Mouse (Mus musculus): ENCODE results near the gene Fadd. TPM values are rescaled to one million over a fixed set of nuclear protein-coding genes. Genes with fewer than 3 reads are reported as not detected.

Gene Fadd
- total RNA-seq, 2 experiments from 2014 or later: 2.1 to 2.3 TPM

DNA sequence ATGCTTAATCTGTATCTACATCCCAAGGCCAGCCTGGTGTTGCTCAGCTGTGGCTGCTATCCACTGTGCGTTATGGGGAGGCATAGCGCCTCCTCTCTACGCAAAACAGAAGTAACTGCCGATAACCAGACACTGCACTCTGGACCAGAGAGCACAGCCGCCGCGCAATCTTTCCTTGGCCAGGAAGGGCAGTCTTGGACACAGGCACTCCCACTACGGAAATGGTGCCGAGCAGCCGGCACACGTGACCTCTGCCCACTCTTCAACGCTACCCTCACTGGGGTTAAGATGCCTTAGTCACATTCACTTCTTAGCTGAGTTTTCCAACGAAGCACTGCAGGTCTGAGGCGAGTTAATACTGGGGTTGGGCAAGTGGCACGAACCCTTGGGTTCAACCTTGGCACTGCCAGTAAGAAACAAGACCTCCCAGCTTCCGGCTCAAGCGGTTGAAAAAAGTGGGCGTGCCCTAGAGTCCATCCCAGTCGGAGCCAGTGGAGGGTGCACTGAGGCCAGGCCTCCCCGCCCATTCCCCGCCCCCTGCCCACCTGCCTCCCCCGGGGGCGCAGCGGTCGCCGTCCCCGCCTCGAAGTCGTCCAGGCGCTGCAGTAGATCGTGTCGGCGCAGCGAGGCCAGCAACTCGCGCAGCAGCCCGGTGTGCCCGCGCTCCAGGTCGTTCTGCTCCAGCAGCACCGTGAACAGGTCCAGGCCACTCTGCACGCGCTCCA, 542 bp downstream of the Fadd start:
- DNase-seq (ENCODE audit: low spot score): peak; percentile 79

DNA sequence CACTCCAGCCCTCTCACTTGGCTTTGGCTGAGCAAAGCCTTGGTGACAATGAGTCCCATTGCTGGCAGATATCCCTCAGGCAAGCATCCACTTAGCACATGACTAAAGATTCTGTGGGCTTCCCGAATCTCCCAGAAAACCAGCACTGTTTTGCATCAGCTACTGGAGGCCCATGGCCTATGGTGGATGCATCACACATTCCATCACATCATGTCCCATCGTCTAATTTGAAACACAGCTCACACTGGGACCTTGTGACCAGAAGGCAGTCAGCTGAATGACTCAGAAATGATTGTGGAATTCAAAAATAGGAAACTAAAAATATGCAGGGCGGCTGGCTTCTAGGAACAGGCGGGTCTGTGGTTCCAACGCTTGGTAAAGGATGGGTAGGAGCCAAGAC, 4.4 kb downstream of the Fadd start:
- DNase-seq (ENCODE audit: low spot score): no peak

DNA sequence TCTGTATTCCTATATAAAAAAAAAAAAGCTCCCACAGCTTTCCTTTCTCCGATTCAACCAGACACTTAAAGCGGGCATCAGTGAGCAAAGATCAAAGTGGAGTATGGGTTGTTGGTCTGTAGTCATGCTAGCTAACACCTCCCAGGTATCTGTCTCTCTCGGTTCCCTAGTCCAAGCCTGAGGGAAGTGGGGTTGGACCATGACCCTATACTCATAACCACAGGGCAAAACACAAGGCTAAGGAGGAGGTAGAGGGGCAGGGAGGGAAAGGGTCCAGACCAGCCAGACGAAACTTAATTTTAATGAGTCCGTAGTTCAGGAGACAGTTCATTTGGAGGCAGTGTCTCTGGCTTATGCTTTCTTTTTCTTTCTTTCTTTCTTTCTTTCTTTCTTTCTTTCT, 10.0 kb downstream of the Fadd start:
- DNase-seq (ENCODE audit: low spot score): no peak

DNA sequence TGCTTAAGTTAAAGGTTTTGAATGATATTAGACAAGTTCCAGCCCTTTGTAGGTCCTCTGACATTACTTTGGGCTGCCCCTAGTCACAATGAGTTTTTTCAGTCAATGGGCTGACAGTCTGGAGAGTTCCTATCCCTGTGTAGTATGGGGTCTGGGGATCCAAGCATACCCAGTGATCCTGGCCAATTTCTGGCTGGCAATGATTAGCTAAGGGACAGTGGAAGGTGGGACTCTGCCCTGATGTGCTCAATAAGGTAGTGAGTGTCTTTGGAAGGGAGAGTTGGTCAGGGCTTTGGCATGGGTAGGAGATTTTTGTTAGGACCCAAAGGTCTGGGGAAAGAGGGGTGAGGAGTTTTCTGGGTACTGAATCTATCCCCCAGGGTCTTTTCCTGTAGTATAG, 10.7 kb downstream of the Fadd start:
- no peak for DNase-seq (ENCODE audit: low spot score)

DNA sequence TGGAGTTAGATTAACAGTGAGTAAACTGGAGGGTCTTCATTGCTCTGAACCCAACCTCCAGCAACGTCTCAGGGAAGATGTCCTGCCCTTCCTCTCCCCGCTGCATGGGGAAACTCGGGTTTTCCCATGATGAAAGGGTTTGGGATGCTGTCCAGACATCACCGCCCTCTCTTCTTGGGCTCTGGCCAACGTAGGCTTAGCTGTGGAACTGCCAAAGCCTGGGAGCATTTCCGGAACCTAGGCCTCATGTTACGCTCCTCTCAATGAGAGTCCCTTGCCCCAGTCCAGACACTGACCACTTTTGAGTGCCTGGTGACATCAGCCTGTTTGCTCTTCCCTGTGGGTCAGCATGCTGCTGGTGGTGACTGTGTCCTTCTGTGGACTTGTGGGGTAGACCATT, 12.8 kb downstream of the Fadd start:
- peak; percentile 71 for DNase-seq (ENCODE audit: low spot score)

DNA sequence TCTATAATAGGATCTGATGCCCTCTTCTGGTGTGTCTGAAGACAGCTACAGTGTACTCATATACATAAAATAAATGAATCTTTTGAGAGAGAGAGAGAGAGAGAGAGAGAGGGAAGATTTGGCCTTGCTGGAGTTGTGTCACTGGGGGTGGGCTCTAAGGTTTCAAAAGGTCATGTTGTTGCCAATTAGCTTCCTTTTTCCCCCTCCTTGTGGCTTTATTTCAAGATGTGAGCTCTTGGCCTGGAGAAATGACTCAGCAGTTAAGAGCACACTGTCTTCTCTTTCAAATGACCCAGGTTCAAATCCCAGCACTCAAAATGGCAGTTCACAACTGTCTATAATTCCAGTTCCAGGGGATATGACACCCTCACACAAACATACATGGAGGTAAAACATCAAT, 14.2 kb downstream of the Fadd start:
- DNase-seq (ENCODE audit: low spot score): no peak

DNA sequence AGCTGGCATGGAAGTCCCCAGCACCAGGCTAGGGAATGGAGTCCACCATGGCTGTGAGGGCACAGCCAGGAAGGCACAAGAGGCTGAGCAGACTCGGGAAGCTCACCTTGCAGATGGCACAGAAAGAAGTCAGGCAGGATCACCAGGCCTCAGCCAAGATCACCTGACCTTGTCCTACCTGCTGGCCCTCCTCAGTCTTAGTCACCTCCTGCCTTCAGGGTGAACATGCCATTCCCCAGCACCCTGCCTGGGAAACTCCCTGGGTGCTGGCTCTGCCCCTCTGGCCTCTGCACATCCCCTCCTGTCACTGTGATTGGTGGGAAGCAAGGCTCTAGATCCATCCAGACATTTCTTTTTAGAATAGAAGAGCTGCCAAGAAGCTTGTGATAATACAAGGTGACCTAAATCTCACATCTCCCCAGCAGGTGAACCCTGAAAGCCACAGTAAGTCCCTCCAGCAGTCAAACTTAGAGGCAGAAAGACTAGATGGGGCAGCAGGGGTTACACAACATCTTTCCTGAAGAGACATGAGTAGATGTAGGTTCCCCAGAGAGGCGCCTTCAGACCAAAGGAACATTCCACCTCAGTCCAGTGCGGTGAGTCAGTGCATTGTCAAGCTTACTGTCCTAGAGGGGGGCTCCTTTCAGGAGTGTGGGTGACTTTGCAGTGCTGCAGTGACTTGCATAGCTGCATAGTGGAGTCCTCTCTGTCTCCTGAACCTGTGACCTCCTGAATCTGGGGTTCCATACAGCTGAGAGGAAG, 15.2 kb downstream of the Fadd start:
- DNase-seq (ENCODE audit: low spot score): no peak

DNA sequence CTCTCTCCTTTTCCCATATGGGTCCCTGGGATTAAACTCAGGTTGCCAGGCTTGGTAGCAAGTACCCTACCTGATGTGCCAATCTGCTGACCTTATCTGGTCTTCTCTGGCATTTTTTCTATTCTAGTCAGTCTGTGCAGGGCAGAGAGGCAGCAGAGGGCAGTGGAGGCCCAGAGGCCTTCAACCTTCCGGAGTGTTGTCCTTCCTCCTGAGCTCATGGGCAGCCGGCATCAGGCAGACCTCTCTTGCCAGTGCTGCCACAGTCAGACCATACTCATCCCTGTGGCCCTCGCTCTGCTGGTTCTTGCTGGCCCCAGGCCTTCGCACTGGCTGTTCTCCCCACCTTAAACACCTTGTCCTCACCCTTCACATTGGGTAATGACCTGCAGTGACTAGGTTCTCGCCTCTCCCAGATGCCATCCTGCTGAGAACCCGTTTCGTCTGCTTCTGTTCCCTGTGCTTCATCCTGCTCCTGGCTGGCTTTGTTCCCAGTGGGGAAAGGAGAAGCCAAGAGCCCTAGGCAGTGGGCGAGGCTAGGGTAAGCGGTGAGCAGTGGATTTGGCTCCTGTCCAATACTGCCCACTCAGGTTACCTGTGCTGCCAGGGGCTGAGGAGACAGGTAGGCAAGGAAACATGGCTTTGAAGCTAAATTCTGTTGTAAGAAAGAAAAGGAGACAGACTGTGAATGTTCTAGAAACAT, 18.7 kb downstream of the Fadd start:
- DNase-seq (ENCODE audit: low spot score): no peak

DNA sequence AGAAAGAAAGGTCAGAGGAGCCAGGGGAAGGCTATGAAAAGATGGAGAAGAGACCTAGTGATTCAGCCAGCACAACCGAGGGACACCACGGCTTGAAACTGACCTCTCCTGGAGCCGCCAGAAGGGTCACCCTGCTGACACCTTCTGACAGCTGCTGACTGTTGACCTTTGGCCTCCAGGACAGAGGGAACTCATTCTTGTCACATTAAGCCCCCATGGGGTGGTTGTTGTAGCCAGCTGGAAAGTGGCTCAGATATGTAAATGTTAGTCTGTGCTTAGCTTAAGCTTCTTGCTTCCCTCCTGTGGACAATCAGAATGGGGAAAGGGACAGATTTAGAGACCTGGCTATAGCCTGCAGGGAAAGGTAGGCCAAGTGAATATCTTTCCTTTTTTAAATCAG, 20.2 kb downstream of the Fadd start:
- no peak for DNase-seq (ENCODE audit: low spot score)

DNA sequence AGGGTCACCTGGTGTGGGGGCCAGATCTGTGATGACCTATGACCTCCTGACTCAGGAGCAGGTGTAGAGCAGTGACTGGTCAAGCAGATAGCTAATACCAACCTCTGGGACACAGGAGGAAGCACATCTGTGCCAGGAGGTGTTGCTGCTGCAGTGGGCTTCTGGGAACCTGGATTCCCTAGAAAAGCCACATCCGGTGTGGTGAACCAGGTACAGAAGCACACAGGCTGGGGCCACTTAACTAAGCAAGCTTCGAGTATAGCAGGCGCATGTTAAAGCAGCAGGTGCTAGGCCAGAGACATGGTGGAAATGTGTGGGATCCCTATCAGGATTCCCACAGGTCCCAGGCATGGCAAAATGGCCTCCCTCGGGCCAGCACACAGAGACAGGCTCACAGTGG, 21.7 kb downstream of the Fadd start:
- DNase-seq (ENCODE audit: low spot score): no peak

DNA sequence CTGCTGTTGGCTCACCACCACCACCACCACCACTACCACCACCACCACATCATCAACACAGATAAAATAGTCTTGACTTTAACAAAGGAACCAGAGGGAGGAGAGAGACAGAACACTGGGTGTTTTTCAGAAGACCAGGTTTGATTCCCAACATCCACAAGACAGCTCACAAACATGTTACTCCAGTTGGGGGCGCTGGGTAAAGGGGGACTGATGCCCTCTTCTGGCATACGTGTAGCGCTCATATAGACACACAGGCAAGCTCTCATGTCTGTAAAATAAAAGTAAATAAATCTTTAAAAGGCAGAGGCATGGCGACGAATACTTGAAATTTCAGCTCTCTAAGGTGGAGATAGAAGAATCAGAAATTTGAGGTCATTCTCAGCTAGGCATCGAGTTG, 23.7 kb downstream of the Fadd start:
- no peak for DNase-seq (ENCODE audit: low spot score)

DNA sequence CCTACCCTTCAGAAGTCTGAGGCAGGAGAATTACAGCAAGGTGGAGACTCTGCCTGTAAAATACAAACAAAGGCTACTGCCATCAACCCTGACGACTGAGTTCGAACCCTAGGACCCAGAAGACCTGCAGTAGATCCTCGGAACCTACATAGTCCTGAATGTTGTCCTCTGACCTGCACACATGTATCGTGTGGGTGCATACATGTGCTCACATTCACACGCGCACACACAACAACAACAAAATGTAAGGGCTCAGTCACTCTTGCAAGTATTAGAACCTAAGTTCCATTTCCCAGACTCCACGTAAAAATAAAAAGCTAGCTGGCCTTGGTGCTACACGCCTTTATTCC, 28.2 kb downstream of the Fadd start:
- no peak for DNase-seq (ENCODE audit: low spot score)

DNA sequence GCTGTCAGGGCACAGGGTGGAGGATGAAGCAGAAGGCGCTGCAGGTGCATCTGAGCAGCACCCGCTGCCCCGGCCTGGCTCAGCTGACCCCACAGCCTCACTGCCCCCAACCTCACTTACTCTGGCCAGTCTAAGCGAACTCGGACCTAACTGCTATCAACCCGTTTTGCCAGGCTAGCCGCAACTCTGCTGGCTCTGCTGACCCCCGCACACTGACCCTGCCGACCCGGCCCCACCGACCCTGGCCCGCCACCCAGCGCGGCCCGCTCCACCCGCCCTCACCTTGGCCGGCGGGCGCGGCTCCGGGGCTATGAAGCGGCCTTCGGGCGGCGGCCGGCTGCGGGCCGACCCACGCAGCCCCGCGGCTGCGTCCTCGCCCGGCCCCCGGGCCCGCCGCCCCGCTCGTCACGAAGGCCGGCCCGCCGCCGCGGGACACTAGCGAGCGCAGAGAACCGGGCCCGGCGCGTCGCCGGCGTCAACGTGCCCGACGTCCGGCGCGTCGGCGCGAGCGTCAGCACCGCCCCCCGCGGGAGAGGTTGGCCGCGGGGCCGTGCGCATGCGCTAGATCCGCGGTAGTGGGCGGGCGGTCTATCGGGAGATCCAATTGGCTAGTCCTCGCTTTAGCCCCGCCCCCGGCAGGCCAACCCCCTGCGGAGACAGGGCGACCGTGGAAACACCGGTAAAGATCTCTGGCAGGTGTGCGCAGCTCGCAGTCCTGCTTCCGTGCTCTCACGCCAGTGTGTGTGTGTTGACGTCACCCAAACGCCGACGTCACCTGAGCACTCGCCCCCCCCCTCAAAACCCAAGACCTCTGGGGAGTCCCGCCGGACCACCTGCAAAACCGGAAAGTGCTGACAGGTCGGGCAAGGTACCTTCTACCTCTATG, 28.8 kb downstream of the Fadd start, which contains the start of gene Ppfia1:
Gene Ppfia1, minus strand, starts transcription at position 493 of the 886 bp plus-strand sequence.
- peak; percentile 97 for DNase-seq (ENCODE audit: low spot score)

DNA sequence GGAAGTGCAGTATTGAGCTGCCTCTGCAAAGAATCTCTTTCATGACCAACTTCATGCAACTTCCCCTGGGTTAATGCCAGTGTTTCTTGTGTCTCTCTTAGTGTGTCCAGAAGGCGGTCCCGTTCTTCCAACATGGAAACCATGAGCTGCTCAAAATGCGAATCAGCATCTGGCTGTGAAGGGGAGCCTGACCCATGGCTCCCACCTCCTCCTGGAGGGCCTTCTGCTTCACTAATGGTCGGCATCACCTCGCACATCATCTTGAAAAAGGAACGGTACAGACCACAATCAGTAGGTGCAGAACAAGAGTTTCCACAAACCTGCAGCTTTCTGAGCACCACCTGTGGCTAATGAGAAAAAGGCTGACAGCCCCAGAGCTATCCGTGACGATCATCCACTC, 30.0 kb downstream of the Fadd start:
- DNase-seq (ENCODE audit: low spot score): no peak

DNA sequence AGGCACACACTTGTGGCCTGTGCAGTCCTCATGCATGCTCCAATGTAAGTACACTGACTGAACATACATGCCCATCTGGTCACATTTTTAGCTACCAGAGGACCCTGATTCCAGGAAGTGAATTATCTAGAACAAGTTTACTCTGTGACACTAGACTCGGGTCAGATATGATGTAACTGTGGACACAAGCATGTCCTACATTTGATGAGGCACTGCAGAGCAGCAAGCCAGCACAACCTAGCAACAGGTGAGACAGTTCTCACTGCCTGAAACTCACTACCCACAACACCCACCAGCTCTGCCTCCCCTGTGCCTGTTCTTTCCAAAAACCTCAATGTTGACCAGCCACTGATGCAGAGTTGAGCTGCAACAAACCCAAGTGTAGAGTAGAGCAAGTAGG, 31.5 kb downstream of the Fadd start:
- no peak for DNase-seq (ENCODE audit: low spot score)

DNA sequence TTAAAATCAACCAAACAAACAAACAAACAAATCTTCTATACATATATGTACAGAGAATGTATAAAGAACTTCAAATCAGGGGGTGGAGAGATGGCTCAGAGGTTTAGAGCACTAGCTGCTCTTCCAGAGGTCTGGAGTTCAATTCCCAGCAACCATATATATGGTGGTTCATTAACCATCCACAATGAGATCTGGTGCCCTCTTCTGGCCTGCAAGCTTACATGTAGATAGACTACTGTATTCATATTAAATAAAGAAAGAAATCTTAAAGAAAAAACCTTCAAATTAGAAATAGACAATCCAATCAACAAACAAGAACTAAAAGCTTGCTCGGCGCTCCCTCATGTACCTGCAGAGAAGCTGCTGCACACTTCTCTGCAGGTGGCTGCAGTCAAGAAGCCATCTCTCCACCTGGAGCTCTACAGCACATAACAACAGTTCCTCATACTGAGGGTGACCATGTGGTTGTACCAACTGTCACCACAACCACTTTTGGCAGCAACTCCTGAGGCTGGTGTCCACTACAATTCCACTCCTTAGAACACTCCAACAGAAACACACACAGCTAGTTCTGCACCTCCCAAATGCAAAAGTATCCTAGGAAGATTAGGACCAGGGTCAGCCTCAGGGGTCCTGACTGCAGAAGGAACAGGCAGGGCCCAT, 32.2 kb downstream of the Fadd start:
- DNase-seq (ENCODE audit: low spot score): no peak

DNA sequence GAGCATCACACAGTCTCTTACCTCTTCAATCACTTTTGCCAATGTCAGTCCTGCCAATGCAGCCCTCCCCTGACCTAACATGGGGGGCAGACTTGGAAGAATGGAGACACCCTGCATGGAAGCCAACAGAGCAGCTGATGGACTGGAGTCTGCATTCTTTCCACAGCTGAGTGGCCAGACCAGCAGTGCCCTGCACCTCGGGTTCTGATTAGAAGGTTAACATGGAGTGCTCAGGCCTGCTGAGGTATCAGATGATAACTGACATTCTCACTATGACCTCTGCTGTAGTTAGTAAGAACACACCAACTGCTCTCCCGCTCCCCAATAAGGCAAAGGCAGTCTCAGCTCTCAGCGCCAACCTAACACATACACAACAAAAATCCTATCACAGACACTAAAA, 37.0 kb downstream of the Fadd start:
- peak; percentile 84 for DNase-seq (ENCODE audit: low spot score)

DNA sequence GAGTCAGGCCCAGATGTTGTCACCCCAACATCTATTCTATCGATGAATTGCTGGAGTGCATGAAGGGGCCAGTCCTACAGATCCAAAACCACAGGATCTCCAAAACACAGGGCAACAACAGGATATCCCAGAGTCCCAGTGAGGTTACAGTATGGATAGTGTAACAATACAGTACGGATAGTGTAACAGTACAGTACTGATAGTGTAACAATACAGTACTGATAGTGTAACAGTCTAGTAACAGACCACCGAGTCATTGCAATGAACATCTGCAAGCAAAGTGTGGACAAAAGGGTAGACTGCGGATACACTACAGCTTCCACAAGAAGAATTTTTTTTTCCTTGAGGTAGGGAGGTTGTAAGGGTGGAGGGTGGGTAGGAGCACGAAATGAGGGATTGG, 40.9 kb downstream of the Fadd start:
- DNase-seq (ENCODE audit: low spot score): no peak

DNA sequence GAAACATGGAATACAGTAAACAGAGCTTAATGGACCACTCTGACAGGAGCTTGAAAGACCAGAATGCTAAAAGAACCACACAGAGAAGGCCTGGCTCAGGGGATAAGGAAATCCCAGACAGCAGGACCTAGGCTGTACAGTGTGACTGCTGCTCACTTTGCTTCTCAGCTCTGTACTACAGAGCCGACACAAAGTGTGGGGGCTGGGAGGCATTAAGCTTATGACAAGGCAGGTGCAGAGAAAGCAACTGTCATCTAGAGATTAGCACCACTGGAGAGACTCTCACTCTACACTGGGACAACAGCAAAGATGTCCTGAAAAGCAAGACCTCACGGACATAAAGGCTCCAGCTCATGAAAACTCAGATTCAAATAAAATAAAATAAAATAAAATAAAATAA, 43.1 kb downstream of the Fadd start:
- DNase-seq (ENCODE audit: low spot score): no peak

DNA sequence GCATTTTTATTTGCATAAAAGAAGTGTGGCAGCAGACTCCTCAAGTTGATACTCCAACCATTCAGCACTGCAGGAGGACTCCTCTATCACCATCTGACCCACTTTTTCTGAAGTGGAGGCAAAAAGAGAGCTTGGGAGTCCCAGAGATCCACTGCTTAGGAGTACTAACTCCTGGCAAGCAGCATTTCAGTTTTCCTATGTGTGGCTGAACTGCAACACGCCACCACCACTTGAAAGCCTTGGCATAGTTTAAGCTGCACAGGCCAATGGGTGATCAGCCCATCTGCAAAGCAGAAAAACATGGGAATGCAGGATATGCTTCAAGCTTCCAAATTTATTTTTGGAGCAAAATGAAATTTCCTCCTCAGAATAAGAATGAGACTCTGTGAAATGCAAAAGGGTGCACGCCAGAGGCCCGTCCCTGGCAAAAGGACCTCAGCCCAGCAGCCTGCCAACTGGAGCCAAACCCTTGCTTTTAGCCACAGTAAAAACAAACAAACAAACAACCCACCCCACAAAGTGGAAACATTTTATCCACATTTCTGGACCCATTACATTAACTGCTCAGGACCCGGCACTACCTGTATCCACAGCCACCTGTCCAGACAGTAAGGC, 44.1 kb downstream of the Fadd start:
- no peak for DNase-seq (ENCODE audit: low spot score)

DNA sequence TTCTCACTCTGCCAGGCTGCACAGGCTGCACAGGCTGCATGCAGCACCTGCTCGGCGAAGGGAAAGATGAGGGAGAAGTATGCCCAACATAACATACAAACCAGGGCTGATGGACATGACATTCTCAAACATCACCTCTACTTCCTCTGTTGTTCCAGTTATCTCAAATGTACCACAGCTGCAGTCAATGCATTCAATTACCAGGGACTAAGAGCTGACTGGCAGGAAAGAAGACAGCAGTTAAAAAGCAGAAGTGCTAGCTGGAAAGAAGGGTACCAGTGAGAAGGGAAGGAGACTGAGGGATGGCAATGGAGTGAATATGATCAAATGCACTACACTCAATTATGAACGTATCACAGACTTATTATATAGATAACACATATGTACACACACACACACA, 45.9 kb downstream of the Fadd start:
- no peak for DNase-seq (ENCODE audit: low spot score)
